Mouse (Mus musculus) T-helper 2 cell (primary cell): ENCODE results near the gene Gpatch3.

Source experiments
- in situ Hi-C: fragments of 300-600 bp; cut with MboI, MseI; formaldehyde crosslinking; loops from one replicate; pipeline ENCODE4 v1.15.1; 2025; ENCODE audit warnings: high pct_unique_total_duplicates

The Gpatch3 gene

DNA sequence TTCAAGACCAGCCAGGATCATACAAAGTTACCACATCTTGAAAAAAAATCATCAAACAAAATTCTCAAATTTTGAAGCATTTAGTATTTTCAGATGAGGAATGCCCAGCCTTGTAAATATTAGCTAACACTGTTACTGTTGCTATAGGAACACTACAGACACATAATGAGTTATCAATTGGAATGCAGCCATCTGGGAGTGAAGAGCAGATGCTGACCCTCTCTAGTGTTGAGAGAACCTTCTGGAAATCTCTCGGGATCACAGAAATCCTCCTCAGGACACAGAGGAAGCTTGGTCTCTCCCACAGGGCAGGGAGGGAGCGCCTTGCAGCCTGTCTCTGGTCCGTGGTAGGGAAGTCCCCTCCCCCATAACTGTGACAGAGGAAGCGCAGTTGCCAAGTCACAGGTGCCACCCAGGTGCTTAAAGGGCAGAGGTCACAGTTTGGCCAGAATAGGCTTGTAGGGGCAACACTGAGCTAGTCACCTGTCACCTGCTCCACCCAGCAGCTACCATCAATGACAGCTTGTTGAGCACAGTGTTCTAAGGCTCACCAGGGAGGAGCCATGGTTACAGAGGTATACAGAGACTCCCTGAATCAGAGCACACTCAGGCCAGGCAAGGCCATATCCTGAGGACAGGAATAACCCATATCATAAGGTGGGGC lies 45.1 kb downstream of the Gpatch3 start:
- in situ Hi-C loops, result no loop called here

DNA sequence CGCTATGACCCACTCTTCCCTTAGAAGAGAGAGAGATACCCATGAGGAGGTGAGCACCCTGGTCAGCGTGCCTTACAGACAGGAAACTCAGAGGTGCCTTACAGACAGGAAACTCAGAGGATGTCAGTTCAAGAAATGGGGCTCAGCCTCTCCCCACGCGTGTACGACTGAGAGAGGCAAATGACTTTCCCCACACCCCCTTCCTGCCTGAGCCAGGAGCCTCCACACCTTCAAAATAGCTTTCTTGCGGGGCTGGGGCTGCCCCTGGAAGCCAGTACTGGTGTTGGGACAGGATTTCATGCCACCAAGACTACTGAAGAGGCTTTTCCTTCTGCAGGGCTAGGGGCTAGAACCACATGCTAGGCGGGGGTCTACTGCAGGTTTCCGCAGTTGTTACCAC lies 46.1 kb downstream of the Gpatch3 start:
- in situ Hi-C loops, result no loop called here

DNA sequence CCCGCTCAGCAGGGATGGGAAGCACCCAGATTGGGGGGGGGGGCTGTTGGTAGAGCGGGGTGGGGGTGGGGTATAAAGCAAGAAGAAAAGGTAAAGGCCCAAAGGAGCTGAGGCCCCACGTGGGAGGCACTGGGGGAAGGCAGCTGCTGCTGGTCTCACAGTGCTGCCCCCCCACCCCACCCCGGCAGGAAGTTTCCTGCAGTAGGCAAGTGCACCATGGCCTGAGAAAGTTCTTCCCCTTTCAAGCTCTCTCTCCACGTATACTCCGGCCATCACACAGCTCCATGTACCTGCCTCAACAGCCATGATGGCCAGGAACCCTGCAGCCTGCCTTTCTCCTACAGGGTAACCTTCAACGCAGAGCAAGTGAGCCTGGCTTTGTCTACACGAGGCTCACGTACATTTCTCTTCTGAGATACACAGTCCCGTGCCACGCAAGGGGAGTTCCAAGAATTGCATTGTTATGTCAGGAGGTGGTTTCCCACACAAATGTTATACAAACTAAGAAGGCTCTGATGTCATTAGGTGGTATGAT lies 47.7 kb downstream of the Gpatch3 start:
- in situ Hi-C loops, result no loop called here

- in situ Hi-C loops, result no loop called here
Measured at GRCm38 (mm10) chr4:133624830-133625229, 50.3 kb downstream of the Gpatch3 start.

- in situ Hi-C loops, result no loop called here
Measured at GRCm38 (mm10) chr4:133625621-133626071, 51.1 kb downstream of the Gpatch3 start.

- in situ Hi-C loops, result no loop called here
Measured at GRCm38 (mm10) chr4:133626221-133626620, 51.7 kb downstream of the Gpatch3 start.

GRCm38 (mm10) chr4:133626621-133627020 lies 52.1 kb downstream of the Gpatch3 start:
- in situ Hi-C loops, result no loop called here

GRCm38 (mm10) chr4:133627039-133627438 lies 52.5 kb downstream of the Gpatch3 start:
- in situ Hi-C loops, result no loop called here

GRCm38 (mm10) chr4:133628517-133628916 lies 54.0 kb downstream of the Gpatch3 start:
- in situ Hi-C loops, result no loop called here

DNA sequence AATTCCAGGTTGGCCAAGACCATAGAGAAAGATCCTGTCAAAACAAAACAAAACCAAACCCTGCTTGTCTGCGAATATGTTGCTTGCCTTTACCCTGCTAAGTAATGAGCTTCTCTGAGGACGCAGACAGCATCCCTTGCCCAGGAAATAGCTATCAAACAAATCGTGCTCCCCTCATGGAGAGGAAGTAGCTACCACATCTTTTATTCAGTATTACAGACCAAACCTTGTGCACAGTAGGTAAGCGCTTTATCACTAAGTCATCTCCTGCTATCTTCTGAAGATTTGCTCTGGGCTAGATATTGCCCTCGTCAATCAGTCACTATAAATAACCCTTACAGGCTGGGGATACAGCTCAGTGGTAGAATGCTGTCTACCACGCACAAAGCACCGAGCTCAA lies 54.6 kb downstream of the Gpatch3 start:
- in situ Hi-C loops, result no loop called here

DNA sequence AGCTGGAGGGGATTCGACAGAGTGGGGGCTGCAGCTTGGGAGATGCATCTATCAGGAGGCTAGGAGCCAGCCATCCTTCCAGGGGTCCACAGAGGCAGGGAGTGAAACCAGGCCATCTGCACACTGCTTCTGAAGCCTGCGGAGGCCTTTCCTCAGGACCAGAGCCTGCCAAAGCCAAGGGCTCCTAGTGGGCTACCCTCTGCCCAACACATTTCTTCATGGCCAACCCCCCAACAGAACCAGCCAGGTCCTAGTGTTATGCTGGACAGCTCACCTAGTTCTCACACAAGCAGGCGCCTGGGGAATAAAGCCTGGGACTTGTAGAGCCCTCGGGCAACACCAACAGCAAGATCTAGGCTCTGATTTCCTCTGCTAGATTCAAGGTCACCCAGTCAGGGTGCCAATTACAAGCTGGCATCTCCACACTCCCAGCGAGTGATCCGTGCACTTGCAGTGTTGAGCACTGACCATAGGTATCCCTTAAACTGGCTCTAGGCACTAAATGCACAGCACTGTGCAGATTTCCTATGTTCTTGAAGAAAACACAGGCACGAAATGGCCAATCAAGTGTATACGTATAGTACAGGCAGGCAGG lies 55.9 kb downstream of the Gpatch3 start:
- in situ Hi-C loops, result no loop called here

DNA sequence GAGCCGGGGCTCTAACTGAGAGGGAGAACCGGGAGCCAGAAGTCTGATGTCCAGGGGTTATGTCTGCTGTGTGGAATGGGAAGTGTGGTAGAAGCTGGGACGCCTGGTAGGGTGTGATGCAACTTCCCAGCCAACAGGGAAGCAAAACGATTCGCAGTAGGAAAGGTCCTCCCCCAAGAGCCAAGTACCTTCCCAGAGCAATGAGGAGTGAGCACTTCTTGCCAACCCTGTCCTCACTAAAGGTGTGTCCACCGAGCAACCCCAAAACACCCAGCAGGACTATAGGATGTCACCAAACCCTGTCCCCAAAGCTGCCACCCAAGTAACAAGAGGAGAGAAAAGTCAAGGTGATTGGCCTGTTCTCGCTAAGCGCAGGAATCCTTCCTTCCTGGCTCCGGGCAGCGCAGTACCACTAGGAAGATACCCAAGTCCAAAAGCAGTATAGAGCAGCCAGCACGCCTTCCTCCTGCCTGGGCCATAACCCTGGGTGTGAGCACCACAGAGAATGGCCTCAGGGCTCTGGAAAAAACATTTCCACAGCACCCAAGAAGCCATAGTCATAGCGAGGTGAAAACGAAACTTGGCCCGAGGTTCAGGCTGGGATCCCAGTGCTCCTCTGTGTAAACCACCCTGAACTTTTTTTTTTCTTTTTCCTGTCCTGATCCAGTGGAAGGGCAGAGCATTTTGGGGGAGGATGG lies 56.7 kb downstream of the Gpatch3 start:
- in situ Hi-C loops, result no loop called here

- in situ Hi-C loops, result no loop called here
Measured at GRCm38 (mm10) chr4:133631769-133632411, 57.3 kb downstream of the Gpatch3 start.

GRCm38 (mm10) chr4:133632483-133633327 lies 58.2 kb downstream of the Gpatch3 start:
- in situ Hi-C loops, result no loop called here

DNA sequence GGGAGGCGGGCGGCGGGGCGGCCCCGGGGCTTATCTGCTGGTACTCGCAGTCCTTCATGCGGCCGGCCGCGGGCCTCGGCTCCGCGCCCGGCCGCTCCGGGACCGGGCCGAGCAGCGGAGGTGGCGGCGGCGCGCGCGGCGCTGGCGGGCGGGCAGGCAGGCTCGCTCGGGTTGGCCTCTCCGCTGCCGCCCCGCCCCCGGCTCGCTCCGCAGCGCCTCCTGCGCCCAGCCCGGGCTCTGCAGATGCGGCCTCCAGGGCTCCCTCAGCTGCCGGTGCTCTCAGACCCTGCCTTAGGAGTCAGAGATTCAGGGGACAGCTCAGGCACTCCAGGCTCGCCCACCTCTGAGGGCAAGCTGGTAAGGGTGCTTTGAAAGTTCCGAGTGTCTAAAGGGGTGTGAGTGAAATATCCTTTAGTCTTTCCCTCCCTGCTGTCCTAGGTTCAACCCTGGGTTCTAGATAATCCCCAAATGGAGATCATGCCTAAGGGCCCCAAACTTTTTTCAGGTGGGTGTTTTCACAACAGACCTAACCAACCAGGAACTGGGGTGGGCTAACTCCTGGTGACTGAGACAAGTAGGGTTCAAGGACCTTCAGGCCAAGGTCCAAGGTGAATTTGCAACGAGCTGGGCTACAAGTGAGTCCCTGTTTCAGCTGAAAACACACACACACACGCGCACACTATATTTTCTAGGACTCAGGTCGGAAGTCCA lies 58.9 kb downstream of the Gpatch3 start:
- in situ Hi-C loops, result no loop called here
